Mouse (Mus musculus) kidney, adult 2 months (tissue): ENCODE data around the gene Emc3.

Experiments used
- CTCF ChIP-seq: fragments of 200-500 bp; conservative IDR thresholded peaks from 2 replicates; pipeline ENCODE4 v1.5.1; 2011; ENCODE audit warnings: low read depth, mild to moderate bottlenecking, control low read depth, low read length, moderate library complexity, mixed read lengths; ENCODE audit not compliant: insufficient read depth, insufficient read length
- POLR2A ChIP-seq: fragments of 200-500 bp; IDR thresholded peaks from one replicate; pipeline ENCODE4 v1.6.1; 2011; ENCODE audit warnings: low read depth, low read length, control low read depth

DNA sequence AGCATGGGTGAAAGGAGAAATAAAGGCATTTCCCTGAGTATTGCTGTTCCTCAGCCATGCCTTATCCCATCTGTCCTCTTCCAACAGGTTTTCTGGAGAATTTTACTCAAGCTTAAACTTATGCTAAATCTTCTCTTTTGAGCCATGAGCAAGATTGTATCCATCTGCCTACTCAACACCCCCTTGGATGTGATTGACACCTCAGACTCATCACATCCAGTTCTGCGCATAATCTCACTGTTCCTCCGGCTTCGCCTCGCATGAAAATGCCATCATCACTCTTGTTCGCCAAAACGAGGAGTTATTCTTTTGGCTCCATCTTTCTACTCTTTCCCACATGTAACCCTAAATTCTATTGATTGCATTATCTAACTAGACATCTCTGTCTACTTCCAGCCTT is 44.6 kb upstream of the Emc3 start:
- no peak for TF ChIP-seq CTCF
- TF ChIP-seq POLR2A, result no peak
